Mouse (Mus musculus) lung, postnatal 0 days (tissue): ENCODE data around the gene Mapre3.

ENCODE experiments used
- CTCF ChIP-seq: IDR thresholded peaks from 2 replicates; pipeline ENCODE4 v1.5.1; 2016; ENCODE audit warnings: antibody characterized with exemption, mild to moderate bottlenecking
- EP300 ChIP-seq: IDR thresholded peaks from 2 replicates; pipeline ENCODE4 v1.6.1; 2016; ENCODE audit warnings: antibody characterized with exemption, mild to moderate bottlenecking, control low read depth

DNA sequence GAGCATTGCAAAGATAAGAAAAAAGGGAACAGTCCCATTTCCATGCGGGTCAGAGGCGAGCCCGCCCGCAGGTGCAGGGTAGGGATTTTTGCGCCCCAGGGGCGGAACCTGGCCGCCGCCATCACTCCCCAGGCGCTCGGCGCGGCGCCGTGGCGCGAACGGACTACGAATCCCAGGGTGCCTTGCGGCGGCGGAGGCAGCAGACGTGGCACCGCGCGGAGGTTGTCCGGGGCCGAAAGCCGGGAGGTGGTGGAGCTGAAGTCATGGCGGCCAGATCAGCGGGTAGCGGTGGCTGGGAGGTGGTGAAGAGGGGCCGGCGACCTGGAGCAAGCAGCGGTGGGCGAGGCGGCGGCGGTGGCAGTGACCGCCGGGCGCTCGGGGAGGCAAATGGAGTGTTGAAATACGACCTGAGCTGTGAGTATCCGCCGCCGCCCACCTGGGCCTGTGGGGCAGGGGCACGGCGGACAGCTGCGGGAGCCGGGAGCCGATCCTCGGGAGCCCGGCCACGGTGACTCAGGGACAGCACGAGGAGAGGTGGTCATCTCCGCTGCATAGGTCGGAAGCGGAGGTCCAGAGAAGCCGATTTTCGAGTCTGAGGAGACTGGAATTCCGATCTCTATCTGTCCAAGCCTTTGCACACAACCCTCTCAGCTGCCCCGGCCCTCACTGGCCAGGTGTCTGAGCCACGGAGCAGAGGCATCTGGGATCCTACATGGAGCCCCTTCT, 55.1 kb downstream of the Mapre3 start:
- TF ChIP-seq CTCF: no peak; the same call in 1 of the 2 replicates
- no peak for TF ChIP-seq EP300
